Mouse (Mus musculus) small intestine, adult 2 months (tissue): ENCODE data around the gene Hist1h4a.

Experiments used
- CTCF ChIP-seq: fragments of 200-500 bp; IDR thresholded peaks from 2 replicates; pipeline ENCODE4 v1.5.1; 2012; ENCODE audit warnings: low read depth, mild to moderate bottlenecking, control low read depth, inconsistent platforms, low read length, moderate library complexity, mixed read lengths; ENCODE audit not compliant: insufficient replicate concordance, insufficient read length; ENCODE audit errors: extremely low read depth
- POLR2A ChIP-seq: fragments of 200-500 bp; IDR thresholded peaks from 2 replicates; pipeline ENCODE4 v1.6.1; 2012; ENCODE audit warnings: low read depth, mild to moderate bottlenecking, control low read depth, inconsistent platforms, low read length, moderate library complexity

DNA sequence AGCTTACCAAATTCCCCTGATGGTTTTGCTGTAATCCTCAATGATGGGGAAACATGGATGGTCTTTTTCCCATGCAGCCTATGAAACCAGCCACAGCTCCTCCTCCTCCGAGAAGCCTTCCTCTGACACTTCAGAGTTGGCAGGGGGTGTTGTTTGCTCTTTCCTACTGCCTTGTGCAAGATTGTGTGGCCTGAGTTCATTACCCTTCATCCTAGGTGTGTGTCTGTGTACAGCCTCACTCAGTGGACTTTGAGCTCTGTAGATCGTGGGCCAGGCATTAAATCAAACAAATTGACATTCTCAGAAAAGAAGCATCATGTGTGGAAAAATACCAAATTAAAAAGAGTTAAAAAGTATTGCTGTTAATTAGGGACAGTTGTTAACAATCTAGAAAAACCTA lies 43.5 kb upstream of the Hist1h4a start:
- TF ChIP-seq CTCF (no peak), POLR2A (no peak)
